Mouse (Mus musculus) liver, embryonic 14.5 days (tissue): ENCODE measurements around the gene Bpifb5.

ENCODE experiments used
- CTCF ChIP-seq: IDR thresholded peaks from 2 replicates; pipeline ENCODE4 v1.5.1; 2016; ENCODE audit warnings: antibody characterized with exemption, low read depth, control low read depth
- EP300 ChIP-seq: IDR thresholded peaks from 2 replicates; pipeline ENCODE4 v1.6.1; 2016; ENCODE audit warnings: antibody characterized with exemption, low read depth

DNA sequence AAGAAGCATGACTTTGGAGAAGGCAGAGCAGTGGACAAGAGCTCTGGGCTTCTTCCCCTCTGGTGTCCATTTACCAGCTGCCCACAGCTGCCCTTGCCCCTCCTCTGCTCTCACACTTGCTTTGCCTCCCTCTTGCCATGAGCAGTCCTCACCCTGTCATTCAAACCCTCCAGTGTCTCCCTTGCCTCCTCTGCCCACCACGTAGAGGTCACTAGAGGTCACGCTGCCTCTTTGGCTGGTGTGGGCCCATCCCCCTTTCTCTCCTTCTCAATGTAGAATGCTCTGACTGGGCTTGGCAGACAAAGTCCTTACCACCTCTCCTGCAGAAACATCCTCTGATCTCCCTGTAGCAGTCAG lies 353 bp downstream of the Bpifb5 start:
- no peak for TF ChIP-seq CTCF
- no peak for TF ChIP-seq EP300
